Mouse (Mus musculus) macrophage (primary cell): ENCODE data around the gene Tmem63c. TPM values are rescaled to one million over a fixed set of nuclear protein-coding genes. Genes with fewer than 3 reads are reported as not detected.

ENCODE experiments used
- H3K27ac ChIP-seq: fragments of 350-480 bp; formaldehyde crosslinking; 2 replicates; pipeline ENCODE4 v1.9.0; 2021
- H3K36me3 ChIP-seq: fragments of 350-480 bp; formaldehyde crosslinking; 2 replicates; pipeline ENCODE4 v1.9.0; 2021; ENCODE audit errors: inconsistent target
- H3K4me3 ChIP-seq: fragments of 350-480 bp; formaldehyde crosslinking; 2 replicates; pipeline ENCODE4 v1.9.0; 2021; ENCODE audit errors: inconsistent target
- H3K79me2 ChIP-seq: fragments of 350-480 bp; formaldehyde crosslinking; 2 replicates; pipeline ENCODE4 v1.9.0; 2021; ENCODE audit errors: inconsistent target
- WGBS: methylation state at CpG from one replicate; pipeline ENCODE4 v1.1.7; 2026; ENCODE audit warnings: inconsistent platforms; ENCODE audit not compliant: missing documents; 5-methylcytosine and 5-hydroxymethylcytosine counted together
- polyA plus RNA-seq: library from polyadenylated mRNA; stranded (reverse); fragments of 250-400 nt; gene quantifications from 3 replicates; pipeline ENCODE4 v1.2.4, GENCODE M21; 2018; ENCODE audit warnings: inconsistent platforms

The Tmem63c gene
- polyA plus RNA-seq, 1 experiment from 2014 or later, result not detected

DNA sequence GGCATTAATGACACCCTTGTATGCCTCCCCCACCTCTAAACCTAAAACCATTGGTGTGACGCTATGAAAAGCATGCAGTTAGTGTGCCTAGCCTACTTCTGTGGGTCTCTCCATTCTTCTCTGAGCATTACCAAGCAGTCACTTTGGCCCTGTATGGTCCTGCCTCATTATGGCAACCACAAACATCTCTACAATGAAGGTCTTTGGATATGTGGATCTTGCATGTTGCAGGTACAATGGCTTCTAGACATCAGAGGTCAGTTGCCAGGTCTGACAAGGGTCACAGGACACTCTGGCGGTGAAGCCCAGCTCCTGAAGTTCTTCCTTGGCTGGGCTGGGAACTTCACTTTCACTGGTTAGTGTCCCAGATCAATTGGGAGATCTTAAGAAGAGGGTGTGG, 866 bp downstream of the Tmem63c start:
- no peak overlapping the region for H3K4me3 ChIP-seq
- H3K36me3 ChIP-seq, result no peaks in the 10 kb centered on the region
- WGBS, result 97% methylated on average over 2 of the region's 2 CpGs
- no peak overlapping the region for H3K27ac ChIP-seq
- no peaks in the 10 kb centered on the region for H3K79me2 ChIP-seq

DNA sequence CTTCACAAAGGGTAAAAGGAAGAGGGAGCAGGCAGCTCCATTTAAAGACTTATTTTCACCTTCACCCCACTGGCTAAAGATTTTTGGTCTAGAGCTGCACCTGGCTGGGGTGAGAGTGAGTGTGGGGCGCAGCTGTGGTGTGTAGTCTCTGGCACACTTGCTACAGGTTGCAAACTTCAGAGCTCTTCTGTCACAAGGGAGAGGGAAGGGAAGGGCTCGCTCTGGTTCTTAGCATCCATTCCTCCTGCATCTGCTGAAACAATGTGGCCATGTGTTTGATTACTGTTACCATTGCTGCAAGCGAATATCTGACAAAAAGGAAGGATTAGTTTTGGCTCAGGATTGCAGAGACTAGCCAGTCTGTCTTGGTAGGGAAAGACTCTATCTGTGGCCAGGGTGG, 2.3 kb downstream of the Tmem63c start:
- H3K36me3 ChIP-seq, result no peaks in the 10 kb centered on the region
- no peak overlapping the region for H3K4me3 ChIP-seq
- no peak overlapping the region for H3K27ac ChIP-seq
- no peaks in the 10 kb centered on the region for H3K79me2 ChIP-seq
- WGBS, result 81% methylated on average over 3 of the region's 3 CpGs

DNA sequence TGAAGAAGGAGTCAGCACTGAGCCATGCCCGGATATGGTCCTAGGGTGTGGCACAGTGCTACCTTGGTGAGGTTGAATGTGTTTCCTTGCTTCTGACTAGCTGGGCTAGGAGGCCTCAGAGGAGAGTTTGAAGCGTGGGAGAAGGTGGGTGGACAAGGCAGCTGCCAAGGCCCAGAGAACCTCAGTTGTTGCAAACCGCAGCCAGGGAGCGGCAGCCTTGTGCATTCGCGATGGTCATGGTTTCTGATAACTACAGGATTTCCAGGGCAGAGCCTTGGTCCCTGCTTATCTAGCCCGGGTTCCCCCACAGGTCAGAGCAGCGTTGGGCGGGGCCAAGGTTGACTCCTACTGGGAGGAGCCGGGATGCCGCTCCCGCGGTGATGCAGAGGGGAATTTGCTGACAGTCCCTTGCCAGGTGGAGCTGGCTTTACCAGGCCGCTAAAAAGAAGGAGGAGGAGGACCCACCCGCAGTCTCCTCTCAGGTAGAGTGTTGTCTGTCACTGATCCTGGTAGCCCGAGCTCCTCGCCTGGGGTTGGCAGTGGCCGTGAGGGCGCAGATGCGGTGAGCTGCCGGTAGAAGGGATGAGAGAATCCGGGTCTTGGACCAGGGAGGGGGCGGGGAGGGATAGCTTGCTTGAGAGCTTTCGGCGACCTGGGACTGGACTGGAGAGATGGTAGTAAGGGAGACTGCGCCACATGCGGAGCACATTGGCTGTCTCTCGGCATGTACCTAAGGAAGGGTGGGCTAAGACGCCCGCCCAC, 5.2 kb downstream of the Tmem63c start:
- H3K27ac ChIP-seq, result no peak overlapping the region
- no peaks in the 10 kb centered on the region for H3K36me3 ChIP-seq
- H3K79me2 ChIP-seq, result no peaks in the 10 kb centered on the region
- no peak overlapping the region for H3K4me3 ChIP-seq
- 11% methylated on average over 30 of the region's 30 CpGs for WGBS

DNA sequence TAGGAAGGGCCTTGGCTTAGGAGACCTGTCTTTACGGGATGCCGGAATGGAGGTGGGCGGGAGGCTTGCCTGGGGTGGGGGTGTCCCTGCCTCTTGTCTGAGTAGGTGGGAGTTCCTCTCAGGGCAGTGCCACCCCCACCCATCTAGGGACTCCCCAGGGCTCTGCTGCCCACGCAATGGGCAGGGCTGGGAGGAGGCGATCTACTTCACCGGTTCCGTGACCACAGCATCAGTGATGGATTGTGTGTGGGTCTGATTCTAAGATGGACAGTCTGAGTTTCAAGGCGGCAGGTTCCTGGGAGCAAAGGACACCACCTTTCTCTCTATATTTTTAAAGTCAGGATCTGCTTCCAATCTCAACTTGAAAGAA, 5.7 kb downstream of the Tmem63c start:
- Histone ChIP-seq H3K79me2 (no peaks in the 10 kb centered on the region), H3K27ac (no peak overlapping the region), H3K4me3 (no peak overlapping the region), H3K36me3 (no peaks in the 10 kb centered on the region)
- WGBS, result 30% methylated on average over 8 of the region's 8 CpGs

DNA sequence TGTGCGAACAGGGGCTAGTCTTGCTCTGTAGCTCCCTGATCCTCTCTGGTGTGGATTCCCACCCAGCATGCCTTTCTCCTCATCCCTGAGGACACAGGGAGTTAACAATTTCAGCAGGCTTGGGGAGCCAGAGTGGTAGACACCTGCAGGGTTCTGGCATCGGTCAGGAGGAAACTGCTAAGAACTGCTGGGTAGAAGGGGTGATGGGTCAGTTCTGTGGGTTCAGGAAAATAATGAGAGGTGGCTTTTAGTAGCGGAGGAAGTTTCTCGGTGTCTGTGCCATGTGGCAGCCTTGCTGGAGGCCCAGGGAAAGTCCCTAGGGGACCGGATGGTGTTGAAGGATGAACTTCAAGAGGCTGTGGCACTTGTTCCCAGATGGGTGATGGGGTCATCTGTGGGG, 6.3 kb downstream of the Tmem63c start:
- Histone ChIP-seq H3K79me2 (no peaks in the 10 kb centered on the region), H3K36me3 (no peaks in the 10 kb centered on the region), H3K27ac (no peak overlapping the region), H3K4me3 (no peak overlapping the region)
- 31% methylated on average over 4 of the region's 5 CpGs for WGBS

DNA sequence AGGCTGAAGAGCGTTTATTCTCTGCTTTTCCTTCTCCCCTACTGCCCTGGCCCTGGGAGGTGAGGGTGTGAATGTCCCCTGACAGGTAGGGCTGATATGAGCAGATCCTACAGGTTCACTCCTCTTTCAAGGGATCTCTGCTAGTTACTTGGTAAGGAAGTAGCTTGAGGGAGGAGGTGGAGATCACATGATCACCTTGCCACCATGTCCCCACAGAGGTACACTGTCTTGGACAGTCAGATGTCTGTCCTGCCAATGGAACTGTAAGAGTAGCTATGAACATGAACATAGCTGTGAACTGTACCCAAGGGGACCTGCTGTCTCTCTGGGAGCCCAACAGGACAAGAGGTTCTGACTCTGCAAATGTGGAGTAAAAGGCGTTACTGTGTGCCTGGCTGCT, 6.9 kb downstream of the Tmem63c start:
- no peaks in the 10 kb centered on the region for H3K79me2 ChIP-seq
- H3K27ac ChIP-seq, result no peak overlapping the region
- WGBS, result 83% methylated on average over 2 of the region's 2 CpGs
- H3K36me3 ChIP-seq, result no peaks in the 10 kb centered on the region
- no peak overlapping the region for H3K4me3 ChIP-seq

DNA sequence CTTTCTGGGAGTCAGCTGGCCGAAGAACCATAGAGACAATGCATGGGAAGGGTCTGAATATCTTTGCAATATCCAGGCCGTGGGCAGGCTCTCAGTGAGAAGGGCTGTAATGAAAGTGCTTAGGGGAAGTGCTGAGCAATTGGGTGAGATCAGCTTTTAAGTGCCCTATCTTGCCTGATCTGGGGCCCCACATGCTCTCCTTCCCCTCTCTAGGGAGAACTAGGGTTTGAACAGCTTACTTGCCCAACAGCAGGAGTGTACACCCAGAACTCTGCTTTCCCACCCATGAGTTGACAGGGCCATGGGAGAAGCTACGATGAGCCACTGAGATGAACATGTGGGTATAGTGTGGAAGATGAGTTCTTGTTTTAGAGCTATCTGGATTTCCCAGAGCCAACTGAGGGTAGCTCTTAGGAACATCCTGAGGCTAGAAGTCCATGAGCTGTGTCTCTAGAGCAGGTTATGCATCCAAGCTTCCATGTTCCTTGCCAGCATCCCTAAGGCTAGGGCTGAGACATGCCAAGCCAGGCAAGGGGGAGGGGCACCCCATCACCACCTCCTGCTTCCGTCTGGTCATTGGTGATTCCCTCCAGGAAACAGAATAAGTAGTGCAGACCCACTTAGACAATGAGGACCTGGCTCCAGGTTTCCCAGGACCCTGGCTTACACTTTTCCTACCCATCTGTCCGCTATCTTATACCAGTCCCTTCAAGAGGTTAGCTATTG, 8.3 kb downstream of the Tmem63c start:
- H3K4me3 ChIP-seq, result no peak overlapping the region
- H3K36me3 ChIP-seq, result no peaks in the 10 kb centered on the region
- no peak overlapping the region for H3K27ac ChIP-seq
- WGBS, result 65% methylated on average over 5 of the region's 5 CpGs
- H3K79me2 ChIP-seq, result no peaks in the 10 kb centered on the region

DNA sequence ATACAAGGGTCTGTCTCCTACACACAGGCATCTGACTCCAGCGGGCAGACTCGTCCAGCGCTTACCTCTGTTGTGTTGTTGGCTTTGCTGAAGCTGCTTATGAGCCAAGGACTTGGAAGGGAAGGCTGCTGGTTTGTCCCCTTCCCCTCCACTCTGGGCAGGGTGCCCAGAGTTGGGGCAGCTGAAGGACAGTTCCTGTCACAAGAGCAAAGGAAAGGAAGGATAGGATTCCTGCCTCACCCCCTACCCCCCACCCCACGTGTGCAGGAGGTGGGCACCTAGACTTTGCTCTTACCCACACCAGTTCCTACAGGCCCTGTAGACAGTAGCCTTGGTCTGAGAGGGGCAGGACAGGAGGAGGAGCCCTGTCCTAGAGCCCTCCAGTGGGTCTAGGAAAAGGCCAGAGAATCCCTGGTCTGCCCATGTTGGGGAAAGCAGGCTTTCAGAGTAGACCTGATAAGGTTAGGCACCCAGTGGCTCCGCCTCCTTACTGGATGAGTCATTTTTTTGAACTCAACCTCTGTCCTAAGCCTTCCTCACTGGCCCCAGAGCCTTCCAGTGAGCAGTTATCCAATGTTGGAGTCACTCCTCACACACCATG, 10.1 kb downstream of the Tmem63c start:
- Histone ChIP-seq H3K36me3 (no peaks in the 10 kb centered on the region), H3K4me3 (no peak overlapping the region), H3K79me2 (no peaks in the 10 kb centered on the region), H3K27ac (no peak overlapping the region)
- WGBS, result 58% methylated on average over 5 of the region's 5 CpGs

DNA sequence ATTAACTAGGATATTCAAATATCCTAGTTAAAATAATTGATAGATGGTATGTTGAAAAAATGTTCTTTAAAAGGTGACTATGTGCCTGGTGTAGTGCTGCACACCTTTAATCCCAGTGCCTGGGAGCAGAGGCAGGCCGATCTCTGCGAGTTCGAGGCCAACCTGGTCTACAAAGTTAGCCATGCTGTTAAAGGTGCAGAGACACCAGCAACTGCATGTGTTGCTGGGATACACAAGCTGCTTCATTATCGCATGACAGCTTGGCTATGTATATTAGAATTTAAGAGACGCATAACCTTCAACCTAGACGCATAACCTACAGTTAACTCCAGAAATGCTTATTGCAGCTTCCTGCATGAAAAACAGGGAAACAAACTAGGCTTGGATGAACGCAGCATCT, 15.5 kb downstream of the Tmem63c start:
- Histone ChIP-seq H3K36me3 (no peaks in the 10 kb centered on the region), H3K4me3 (no peak overlapping the region), H3K27ac (no peak overlapping the region), H3K79me2 (no peaks in the 10 kb centered on the region)
- WGBS, result 98% methylated on average over 7 of the region's 7 CpGs

DNA sequence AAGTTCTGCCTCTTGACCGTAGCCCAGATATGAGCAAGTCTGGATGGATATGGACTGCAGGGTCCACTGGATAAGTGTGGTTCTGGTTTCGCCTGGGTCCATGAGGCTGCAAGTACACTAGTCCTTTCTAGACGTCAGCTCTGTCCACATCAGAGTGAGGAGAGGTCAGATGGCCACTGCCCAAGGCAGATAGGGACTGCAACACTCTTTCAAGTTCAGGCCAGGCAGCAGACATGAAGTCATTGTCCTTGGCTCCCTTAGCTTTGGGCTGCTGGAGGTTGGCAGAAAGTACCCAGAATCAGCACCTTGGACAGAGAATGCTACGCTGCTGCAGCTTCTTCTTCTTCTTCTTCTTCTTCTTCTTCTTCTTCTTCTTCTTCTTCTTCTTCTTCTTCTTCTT, 19.0 kb downstream of the Tmem63c start:
- Histone ChIP-seq H3K79me2 (no peaks in the 10 kb centered on the region), H3K36me3 (no peaks in the 10 kb centered on the region), H3K4me3 (no peak overlapping the region), H3K27ac (no peak overlapping the region)
- WGBS, result 73% methylated on average over 3 of the region's 4 CpGs

DNA sequence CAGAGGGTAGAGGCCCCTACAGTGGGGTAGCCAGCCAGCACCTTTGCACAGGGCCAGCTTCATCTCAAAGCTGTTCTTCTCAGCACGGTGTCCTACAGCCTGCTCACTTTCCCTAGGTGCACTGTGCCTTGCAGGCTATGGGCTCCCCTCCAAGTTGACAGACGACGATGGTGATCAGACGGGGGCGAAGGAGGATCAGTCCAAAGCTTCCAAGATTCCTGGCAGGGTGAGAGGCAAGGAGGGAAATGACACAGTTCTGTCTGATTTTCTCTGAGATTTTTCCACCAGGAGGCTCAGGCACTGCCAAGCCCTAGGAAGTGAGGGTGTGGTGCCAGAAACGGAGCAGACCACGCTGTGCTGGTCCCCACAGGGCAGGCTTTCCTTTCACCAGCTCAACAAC, 19.7 kb downstream of the Tmem63c start:
- 86% methylated on average over 7 of the region's 7 CpGs for WGBS
- Histone ChIP-seq H3K27ac (no peak overlapping the region), H3K4me3 (no peak overlapping the region), H3K79me2 (no peaks in the 10 kb centered on the region), H3K36me3 (no peaks in the 10 kb centered on the region)

DNA sequence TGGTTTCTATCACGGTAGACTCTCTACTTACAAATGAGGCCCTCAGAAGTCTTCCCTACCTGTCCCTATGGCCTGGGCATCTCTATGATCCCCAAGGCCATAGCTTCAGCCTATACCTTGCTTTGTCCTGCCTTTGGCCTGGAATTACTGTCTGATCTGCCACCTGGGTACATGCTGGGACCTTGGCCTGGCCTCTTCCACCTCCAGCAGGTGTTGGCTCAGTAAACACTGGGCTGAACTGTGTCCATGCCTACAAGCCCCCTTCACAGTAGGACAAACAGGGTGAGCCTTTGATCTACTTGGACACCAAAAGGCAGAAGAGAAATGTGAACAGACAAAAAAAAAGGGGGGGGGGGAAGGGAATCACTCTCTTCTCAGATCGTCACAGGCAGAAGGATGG, 21.3 kb downstream of the Tmem63c start:
- H3K4me3 ChIP-seq, result no peak overlapping the region
- no peaks in the 10 kb centered on the region for H3K36me3 ChIP-seq
- no peaks in the 10 kb centered on the region for H3K79me2 ChIP-seq
- no peak overlapping the region for H3K27ac ChIP-seq
- WGBS, result 96% methylated on average over 2 of the region's 2 CpGs

DNA sequence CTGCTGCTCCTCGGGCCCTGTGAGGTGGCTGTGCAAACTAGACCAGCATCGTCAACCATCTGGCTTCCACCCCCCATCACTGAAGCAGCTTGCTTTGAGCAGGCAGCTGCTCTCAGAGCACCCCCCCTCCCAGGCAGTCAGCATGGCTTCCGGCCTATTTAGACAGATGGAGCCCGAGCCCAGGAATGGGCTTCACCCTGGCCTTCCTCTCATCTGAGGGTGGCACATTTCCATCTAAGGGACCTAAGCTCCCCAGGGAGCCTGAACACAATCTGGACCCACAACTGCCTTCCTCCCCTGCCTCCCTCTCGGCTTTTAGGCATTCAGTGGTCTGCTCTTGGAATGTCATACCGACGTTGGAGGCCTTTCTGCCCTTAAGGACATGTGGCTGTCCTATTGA, 22.1 kb downstream of the Tmem63c start:
- 66% methylated on average over 7 of the region's 7 CpGs for WGBS
- Histone ChIP-seq H3K36me3 (no peaks in the 10 kb centered on the region), H3K79me2 (no peaks in the 10 kb centered on the region), H3K4me3 (no peak overlapping the region), H3K27ac (no peak overlapping the region)

DNA sequence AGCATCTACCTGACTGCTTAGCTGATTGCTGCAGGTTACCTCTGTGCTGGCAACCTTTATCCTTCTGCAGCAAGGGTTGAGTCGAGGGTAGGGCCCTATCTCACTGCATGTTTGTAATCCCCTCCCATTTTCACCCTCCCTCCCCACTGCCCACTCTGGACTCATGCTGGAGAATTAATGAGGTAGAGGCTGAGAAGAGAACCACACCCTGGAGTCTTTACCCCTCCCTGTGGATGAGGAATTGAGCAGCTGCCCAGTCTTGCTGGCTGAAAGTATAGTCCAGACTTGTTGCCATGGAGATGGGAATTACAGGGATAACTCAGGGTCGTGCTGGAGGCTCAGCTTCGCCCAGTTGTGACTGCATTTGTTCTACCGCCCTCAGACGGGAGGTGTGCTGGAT, 23.6 kb downstream of the Tmem63c start:
- no peak overlapping the region for H3K27ac ChIP-seq
- 51% methylated on average over 5 of the region's 5 CpGs for WGBS

DNA sequence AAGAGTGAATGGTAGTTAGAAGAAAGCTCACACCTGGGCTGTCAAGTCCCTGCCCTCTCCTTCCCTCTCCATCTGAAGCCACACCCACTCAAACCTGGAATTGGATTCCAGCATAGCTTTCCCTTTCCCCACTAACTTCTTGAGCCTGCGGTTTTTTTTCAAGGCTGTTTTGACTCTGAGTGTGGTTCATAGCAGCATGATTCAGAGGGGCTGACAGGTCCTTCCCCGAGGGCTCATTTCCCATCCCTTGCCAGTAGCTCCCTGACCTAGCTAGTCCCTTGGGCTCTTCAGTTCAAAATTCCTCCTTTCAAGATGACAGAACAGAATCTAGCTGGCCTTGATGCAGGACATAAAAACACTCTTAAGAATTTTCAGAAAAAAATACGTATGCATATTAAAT, 26.4 kb downstream of the Tmem63c start:
- Histone ChIP-seq H3K27ac (no peak overlapping the region), H3K79me2 (no peaks in the 10 kb centered on the region), H3K36me3 (no peaks in the 10 kb centered on the region), H3K4me3 (no peak overlapping the region)
- 63% methylated on average over 3 of the region's 3 CpGs for WGBS

More for the DNA sequence above, 23.6 kb downstream of the Tmem63c start:
- H3K79me2 ChIP-seq, result no peaks in the 10 kb centered on the region
- no peaks in the 10 kb centered on the region for H3K36me3 ChIP-seq
- no peak overlapping the region for H3K4me3 ChIP-seq
